Mouse (Mus musculus) stomach, embryonic 14.5 days (tissue): Measurements from ENCODE around the gene Siah3. TPM values are rescaled to one million over a fixed set of nuclear protein-coding genes. Genes with fewer than 3 reads are reported as not detected.

Experiments used
- polyA plus RNA-seq: library from polyadenylated mRNA; unstranded; fragments of >200 nt; fragmentation: Nextera tagmentation; extraction: Ambion mirVana; gene quantifications from 2 replicates; pipeline ENCODE4 v1.2.1, GENCODE M21; 2014

The Siah3 gene
- polyA plus RNA-seq, 1 experiment from 2014 or later: 0.51 TPM

Other genes with a start within 250 kb of the Siah3 start
- 2.7 TPM in 2 replicates for gene Cpb2, start 213.7 kb upstream of the Siah3 start, polyA plus RNA-seq
- gene Zc3h13, start 171.6 kb upstream of the Siah3 start, polyA plus RNA-seq: 25.0 and 33.4 TPM in 2 replicates
- gene Spert, start 137.1 kb downstream of the Siah3 start, polyA plus RNA-seq: not detected in 2 replicates
- not detected in 2 replicates for gene Erich6b, start 186.3 kb downstream of the Siah3 start, polyA plus RNA-seq